Mouse (Mus musculus) intestine, embryonic 14.5 days (tissue): Measurements from ENCODE around the gene Lrmda. TPM values are rescaled to one million over a fixed set of nuclear protein-coding genes. Genes with fewer than 3 reads are reported as not detected.

Experiments
- ATAC-seq: fragments of 200-750 bp; cut with Nextera tagmentation; replicated peaks from 2 replicates; pipeline ENCODE4 v1.8.0; 2017; ENCODE audit warnings: low read depth, moderate number of reproducible peaks, moderate TSS enrichment, moderate library complexity; ENCODE audit not compliant: low FRiP score, low TSS enrichment
- DNase-seq: peaks from one replicate; pipeline ENCODE4 v3.0.0-alpha.2; 2018; ENCODE audit warnings: low spot score
- H3K27ac ChIP-seq: fragments of 300-500 bp; sonication (generic); 2 replicates; pipeline ENCODE4 v1.5.1; 2014; ENCODE audit warnings: low read depth, mild to moderate bottlenecking, control low read depth
- H3K27me3 ChIP-seq: fragments of 300-500 bp; sonication (generic); replicated peaks from 2 replicates; pipeline ENCODE4 v1.6.1; 2014; ENCODE audit warnings: low read length, control low read depth; ENCODE audit not compliant: control insufficient read depth, insufficient read depth
- H3K36me3 ChIP-seq: fragments of 300-500 bp; sonication (generic); 2 replicates; pipeline ENCODE4 v1.6.1; 2014; ENCODE audit warnings: low read length, control low read depth; ENCODE audit not compliant: control insufficient read depth, insufficient read depth
- H3K4me1 ChIP-seq: fragments of 300-500 bp; sonication (generic); replicated peaks from 2 replicates; pipeline ENCODE4 v1.6.1; 2014; ENCODE audit warnings: low read length, control low read depth, mixed read lengths; ENCODE audit not compliant: control insufficient read depth, insufficient read depth
- H3K4me2 ChIP-seq: fragments of 300-500 bp; sonication (generic); 2 replicates; pipeline ENCODE4 v1.6.1; 2014; ENCODE audit warnings: low read length
- H3K4me3 ChIP-seq: fragments of 300-500 bp; sonication (generic); 2 replicates; pipeline ENCODE4 v1.5.1; 2014; ENCODE audit warnings: low read depth, low read length, control low read depth, mixed read lengths
- H3K9ac ChIP-seq: fragments of 300-500 bp; sonication (generic); 2 replicates; pipeline ENCODE4 v1.6.1; 2014; ENCODE audit warnings: mild to moderate bottlenecking, low read length
- H3K9me3 ChIP-seq: fragments of 300-500 bp; sonication (generic); 2 replicates; pipeline ENCODE4 v1.6.1; 2016; ENCODE audit warnings: low read length, control low read depth; ENCODE audit not compliant: control insufficient read depth
- WGBS: fragments of 180-500 bp; shearing (Covaris S2); extraction: QIAGEN DNeasy Blood & Tissue Kit; methylation state at CpG from one replicate; pipeline ENCODE4 v1.1.7; 2014; 5-methylcytosine and 5-hydroxymethylcytosine counted together
- polyA plus RNA-seq: library from polyadenylated mRNA; unstranded; fragments of >200 nt; fragmentation: Nextera tagmentation; extraction: Ambion mirVana; gene quantifications from 2 replicates; pipeline ENCODE4 v1.2.1, GENCODE M21; 2014

Lrmda gene
- polyA plus RNA-seq, 1 experiment from 2014 or later: 0.70 TPM

DNA sequence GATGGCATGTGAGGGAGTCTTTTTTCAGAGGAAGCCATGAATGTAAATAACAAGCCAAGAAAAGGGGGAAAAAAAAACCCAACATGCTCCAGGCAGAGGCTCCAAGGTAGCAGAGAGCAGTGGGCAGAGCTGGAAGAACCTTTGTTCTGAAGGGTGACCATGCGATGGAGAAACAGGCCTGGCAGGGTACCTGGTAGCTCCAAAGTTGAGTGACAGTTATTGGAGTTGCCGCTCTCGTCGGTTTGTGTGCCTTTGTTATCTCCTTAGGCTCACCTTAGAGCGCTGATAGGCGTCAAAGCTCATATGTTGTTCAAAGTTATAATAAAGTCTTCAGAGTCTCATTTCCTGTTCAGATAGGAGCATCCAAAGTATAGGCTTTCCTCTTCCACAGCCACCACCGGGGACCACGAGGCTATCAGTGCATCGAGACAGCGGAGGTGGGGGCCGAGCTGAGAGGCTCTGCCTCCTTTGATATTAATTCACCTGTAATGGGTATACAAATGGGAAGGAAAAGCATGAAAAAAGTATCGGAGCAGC lies 127.1 kb downstream of the Lrmda start:
- 54% methylated on average over 12 of the region's 12 CpGs for WGBS
- peaks cover 25% of the 10 kb centered on the region for H3K4me1 ChIP-seq

DNA sequence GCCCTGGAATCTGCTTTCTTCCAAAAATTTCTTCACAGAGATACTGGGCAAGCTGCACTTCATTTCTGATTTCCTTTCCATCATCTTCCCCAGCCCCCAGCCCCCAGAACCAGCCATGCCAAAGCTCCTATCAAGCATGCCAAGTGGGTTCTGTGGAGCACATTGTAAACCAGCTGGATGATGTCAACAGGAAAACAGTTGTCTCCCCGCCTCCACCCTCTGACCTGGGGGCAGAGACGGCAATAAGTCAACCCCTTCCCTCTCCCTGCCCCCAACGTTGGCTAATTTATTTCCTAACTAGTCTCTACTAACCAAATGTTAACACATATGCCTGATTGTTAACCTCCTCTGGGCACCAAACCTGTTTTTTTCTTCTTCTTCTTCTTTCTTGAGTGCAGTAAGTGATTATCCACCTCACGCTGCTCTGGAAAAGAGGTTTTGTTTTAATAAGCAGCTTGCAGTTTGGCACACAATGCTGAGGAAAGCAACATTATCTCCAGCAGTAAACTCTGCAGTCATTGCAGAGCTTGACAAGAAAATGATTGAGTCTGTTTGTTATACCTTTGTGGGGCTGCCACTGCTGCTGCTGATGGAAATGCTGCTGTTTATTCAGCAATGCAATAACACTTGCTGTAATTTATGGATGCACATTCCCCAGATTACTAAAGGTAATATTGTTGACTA lies 128.0 kb downstream of the Lrmda start:
- no peaks in the 10 kb centered on the region for H3K36me3 ChIP-seq
- no peak overlapping the region for H3K9ac ChIP-seq
- no peak overlapping the region for H3K4me2 ChIP-seq
- no peak for ATAC-seq
- 22% methylated on average over 4 of the region's 4 CpGs for WGBS
- no peaks in the 10 kb centered on the region for H3K27me3 ChIP-seq
- no peak overlapping the region for H3K27ac ChIP-seq
- no peak for DNase-seq
- H3K9me3 ChIP-seq: no peaks in the 10 kb centered on the region
- peaks cover 28% of the 10 kb centered on the region for H3K4me1 ChIP-seq
- H3K4me3 ChIP-seq: no peak overlapping the region

More for the DNA sequence above, 127.1 kb downstream of the Lrmda start:
- Histone ChIP-seq H3K4me2 (no peak overlapping the region), H3K36me3 (no peaks in the 10 kb centered on the region), H3K27me3 (no peaks in the 10 kb centered on the region), H3K9me3 (no peaks in the 10 kb centered on the region), H3K9ac (no peak overlapping the region), H3K4me3 (no peak overlapping the region), H3K27ac (no peak overlapping the region)
- DNase-seq (no peak), ATAC-seq (peak; percentile 76; the same call in 1 of the 2 replicates)

DNA sequence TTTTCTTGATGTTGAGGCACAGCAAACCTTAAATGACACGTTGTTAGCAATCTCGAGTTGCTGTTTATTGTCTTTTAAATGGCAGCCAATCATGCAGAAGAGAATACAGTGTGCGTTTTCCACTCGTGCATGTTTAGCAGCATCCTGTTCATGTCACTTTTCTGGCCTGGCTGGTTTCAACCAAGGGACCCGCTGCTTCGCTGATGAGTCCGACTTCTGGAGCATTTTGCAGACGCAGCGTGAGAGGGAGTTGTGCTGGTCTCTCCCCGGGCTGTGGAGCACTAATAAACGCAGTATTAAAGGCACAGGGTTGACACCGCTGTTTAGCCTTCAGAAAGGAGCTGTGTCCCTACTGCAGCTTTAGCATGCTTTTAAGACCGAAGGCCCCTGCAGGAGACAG lies 133.2 kb downstream of the Lrmda start:
- H3K9me3 ChIP-seq: no peaks in the 10 kb centered on the region
- H3K9ac ChIP-seq: no peak overlapping the region
- H3K4me2 ChIP-seq: no peak overlapping the region
- WGBS: 26% methylated on average over 13 of the region's 13 CpGs
- H3K27me3 ChIP-seq: no peaks in the 10 kb centered on the region
- no peaks in the 10 kb centered on the region for H3K36me3 ChIP-seq
- ATAC-seq (no peak), DNase-seq (peak; percentile 59)
- H3K27ac ChIP-seq: no peak overlapping the region
- no peak overlapping the region for H3K4me3 ChIP-seq
- peaks cover 36% of the 10 kb centered on the region for H3K4me1 ChIP-seq

DNA sequence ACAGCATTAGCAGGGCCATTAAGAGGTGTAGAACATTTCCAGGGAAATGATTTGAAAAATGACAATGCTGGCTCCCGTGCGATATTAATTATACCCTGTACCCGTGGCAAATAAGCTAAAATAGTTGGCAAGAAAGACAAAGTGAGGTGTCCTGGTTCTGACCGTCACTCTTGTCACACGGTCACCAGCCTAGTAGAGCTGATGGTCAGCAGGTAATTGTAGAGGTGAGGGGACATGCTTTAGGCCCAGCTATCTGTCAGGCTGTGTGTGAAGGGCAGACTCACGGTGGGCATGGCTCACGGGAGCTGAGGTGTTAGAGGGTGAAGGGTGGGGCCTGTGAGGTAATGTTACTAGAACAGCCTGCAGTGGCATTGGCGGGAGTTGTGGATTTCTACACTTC lies 134.6 kb downstream of the Lrmda start:
- peaks cover 31% of the 10 kb centered on the region for H3K4me1 ChIP-seq
- no peak for ATAC-seq
- H3K27ac ChIP-seq: no peak overlapping the region
- H3K4me3 ChIP-seq: no peak overlapping the region
- WGBS: 49% methylated on average over 8 of the region's 8 CpGs
- no peak overlapping the region for H3K4me2 ChIP-seq
- no peak overlapping the region for H3K9ac ChIP-seq
- no peak for DNase-seq
- H3K9me3 ChIP-seq: no peaks in the 10 kb centered on the region
- H3K36me3 ChIP-seq: no peaks in the 10 kb centered on the region
- H3K27me3 ChIP-seq: no peaks in the 10 kb centered on the region

DNA sequence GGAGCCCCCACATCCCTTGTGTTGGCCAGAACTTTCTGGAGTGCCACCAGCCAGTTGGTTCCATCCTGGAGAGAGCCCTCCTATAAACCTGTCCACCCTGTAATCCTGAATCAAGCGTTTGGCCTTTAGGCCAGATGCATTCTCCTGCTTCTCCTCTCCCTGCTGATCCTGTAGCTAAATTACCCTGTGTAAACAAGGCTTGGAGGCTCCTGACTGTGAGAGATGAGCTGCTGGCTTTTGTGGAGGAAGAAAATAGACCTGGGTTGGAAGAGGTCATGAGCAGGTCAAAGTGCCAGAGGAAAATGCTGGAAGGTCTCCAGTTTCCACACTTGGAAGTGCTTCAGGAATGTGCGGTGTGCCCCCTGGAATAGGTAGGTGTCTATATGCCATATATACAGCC lies 135.5 kb downstream of the Lrmda start:
- Histone ChIP-seq H3K4me2 (no peak overlapping the region), H3K9me3 (no peaks in the 10 kb centered on the region), H3K9ac (no peak overlapping the region), H3K4me1 (peaks cover 31% of the 10 kb centered on the region), H3K27ac (no peak overlapping the region), H3K27me3 (no peaks in the 10 kb centered on the region), H3K36me3 (no peaks in the 10 kb centered on the region), H3K4me3 (no peak overlapping the region)
- 19% methylated on average over 2 of the region's 2 CpGs for WGBS
- DNase-seq: no peak
- 0 out of 2 replicates have a peak, but pooled peaks have one; percentile 8 for ATAC-seq

DNA sequence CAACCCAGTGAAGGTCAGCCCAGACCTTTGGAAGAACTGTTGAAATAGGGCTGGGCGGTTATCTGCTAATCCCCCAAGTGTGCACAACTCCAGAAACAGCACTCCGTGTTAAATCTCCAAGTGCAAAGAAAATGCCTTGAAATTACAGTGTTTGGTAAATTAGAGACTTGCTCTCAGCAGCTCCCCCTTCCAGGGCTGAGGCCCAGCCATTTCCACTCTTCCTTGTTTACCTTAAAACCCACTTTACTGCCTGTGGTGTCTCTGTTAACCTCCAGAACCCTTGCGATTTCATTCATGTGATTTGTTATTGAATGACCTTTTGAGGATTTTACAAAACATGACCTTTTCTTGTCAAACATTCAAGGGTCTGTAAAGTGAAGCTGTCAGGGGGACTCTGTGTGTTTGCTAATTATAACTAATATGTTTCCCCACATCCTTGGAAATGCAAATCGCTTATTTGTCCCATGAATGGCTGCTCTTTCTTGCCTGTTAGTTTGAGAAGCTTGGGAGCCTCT lies 136.1 kb downstream of the Lrmda start:
- Histone ChIP-seq H3K27ac (0 out of 2 replicates have a peak overlapping the region, but pooled peaks have one; percentile 22), H3K36me3 (no peaks in the 10 kb centered on the region), H3K9me3 (no peaks in the 10 kb centered on the region), H3K9ac (no peak overlapping the region), H3K4me2 (no peak overlapping the region), H3K4me3 (no peak overlapping the region), H3K4me1 (peaks cover 32% of the 10 kb centered on the region), H3K27me3 (no peaks in the 10 kb centered on the region)
- DNase-seq (no peak), ATAC-seq (no peak)
- WGBS: 23% methylated on average over 4 of the region's 4 CpGs

DNA sequence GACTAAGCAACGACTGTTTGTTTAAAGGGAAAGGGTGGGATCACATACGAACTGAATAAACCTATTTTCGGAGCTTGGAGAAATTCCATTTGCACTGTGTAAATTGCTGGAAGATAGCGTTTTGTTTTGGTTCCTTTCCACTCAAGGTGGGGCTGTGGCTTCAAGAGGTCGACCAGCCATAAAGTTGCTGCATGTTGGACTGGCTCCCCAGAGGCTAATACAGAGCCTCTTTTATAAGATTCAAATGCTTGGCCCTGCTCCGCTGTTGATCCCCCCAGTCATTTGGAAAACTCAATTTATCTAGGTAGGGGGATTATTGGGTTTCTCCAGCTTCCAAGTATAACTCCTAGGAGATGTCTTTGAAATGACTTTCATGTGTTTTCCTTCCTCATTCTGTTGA lies 137.5 kb downstream of the Lrmda start:
- ATAC-seq (no peak), DNase-seq (no peak)
- Histone ChIP-seq H3K9me3 (no peaks in the 10 kb centered on the region), H3K4me3 (no peak overlapping the region), H3K9ac (no peak overlapping the region), H3K4me2 (no peak overlapping the region), H3K27ac (no peak overlapping the region), H3K36me3 (no peaks in the 10 kb centered on the region), H3K27me3 (no peaks in the 10 kb centered on the region), H3K4me1 (peaks cover 35% of the 10 kb centered on the region)
- WGBS: 40% methylated on average over 6 of the region's 6 CpGs

DNA sequence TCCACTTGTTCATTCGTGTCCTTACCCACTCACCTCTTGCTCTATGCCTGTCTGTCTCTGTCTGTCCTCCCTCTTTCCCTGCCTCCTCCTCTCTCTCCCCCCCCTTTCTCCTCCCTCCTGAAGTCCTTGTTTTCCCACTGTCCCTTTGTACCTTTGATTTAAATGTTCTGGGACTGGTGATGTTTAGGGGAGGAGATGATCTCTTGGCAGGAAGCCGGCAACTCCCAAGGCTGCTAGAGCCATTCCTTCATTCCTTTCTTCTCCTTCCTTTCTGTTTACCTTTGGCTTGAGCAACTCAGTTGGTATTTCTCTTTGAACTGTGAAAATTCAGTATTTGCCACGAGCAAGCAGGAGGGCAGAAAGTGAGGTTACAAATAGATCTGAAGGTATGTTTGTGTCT lies 141.9 kb downstream of the Lrmda start:
- H3K4me2 ChIP-seq: no peak overlapping the region
- H3K9ac ChIP-seq: no peak overlapping the region
- WGBS: 21% methylated on average over 3 of the region's 3 CpGs
- H3K4me3 ChIP-seq: no peak overlapping the region
- no peaks in the 10 kb centered on the region for H3K9me3 ChIP-seq
- no peak for DNase-seq
- no peaks in the 10 kb centered on the region for H3K36me3 ChIP-seq
- ATAC-seq: no peak
- no peak overlapping the region for H3K27ac ChIP-seq
- no peaks in the 10 kb centered on the region for H3K27me3 ChIP-seq
- H3K4me1 ChIP-seq: peaks cover 4% of the 10 kb centered on the region

DNA sequence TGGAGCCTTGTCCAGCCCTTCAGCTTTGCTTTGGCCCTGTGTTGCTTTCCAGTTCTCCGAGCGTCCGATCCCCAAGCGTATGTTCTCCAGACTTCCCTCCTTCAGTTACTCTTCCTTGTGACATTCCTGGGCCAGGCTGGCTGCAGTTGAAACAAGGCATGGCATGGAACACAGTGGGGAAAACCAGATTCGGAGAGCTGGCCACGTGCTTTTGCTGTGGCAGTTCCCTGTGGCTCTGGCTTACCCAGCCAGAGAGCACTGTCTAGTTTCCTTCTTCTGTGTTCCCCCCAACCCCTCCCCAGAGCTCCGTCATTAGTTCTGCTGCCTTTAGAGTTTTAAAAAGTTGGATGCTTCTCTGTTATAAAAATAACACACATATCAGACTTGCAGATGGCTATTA lies 147.8 kb downstream of the Lrmda start:
- no peak overlapping the region for H3K4me3 ChIP-seq
- WGBS: 35% methylated on average over 7 of the region's 7 CpGs
- no peaks in the 10 kb centered on the region for H3K36me3 ChIP-seq
- H3K9me3 ChIP-seq: no peaks in the 10 kb centered on the region
- H3K4me2 ChIP-seq: no peak overlapping the region
- DNase-seq (no peak), ATAC-seq (no peak)
- no peak overlapping the region for H3K9ac ChIP-seq
- no peak overlapping the region for H3K27ac ChIP-seq
- H3K4me1 ChIP-seq: peaks cover 22% of the 10 kb centered on the region
- no peaks in the 10 kb centered on the region for H3K27me3 ChIP-seq
